Mouse (Mus musculus) hindbrain, embryonic 13.5 days (tissue): ENCODE data around the gene Prpsap2. TPM values are rescaled to one million over a fixed set of nuclear protein-coding genes. Genes with fewer than 3 reads are reported as not detected.
"Not testable (repeated sequence)": the region's sequence is repeated elsewhere in the genome, so short reads cannot be mapped to it uniquely, and the experiment has no call there.

ENCODE experiments used
- ATAC-seq: fragments of 200-750 bp; cut with Nextera tagmentation; 2 replicates; pipeline ENCODE4 v1.8.0; 2017; ENCODE audit warnings: moderate TSS enrichment; ENCODE audit not compliant: low FRiP score
- H3K27ac ChIP-seq: fragments of 300-500 bp; sonication (generic); 2 replicates; pipeline ENCODE4 v1.5.1; 2015; ENCODE audit warnings: inconsistent platforms, mild to moderate bottlenecking, moderate library complexity
- H3K27me3 ChIP-seq: fragments of 300-500 bp; sonication (generic); 2 replicates; pipeline ENCODE4 v1.6.1; 2015; ENCODE audit warnings: mild to moderate bottlenecking, inconsistent platforms
- H3K36me3 ChIP-seq: fragments of 300-500 bp; sonication (generic); 2 replicates; pipeline ENCODE4 v1.6.1; 2015; ENCODE audit warnings: mild to moderate bottlenecking, inconsistent platforms
- H3K4me1 ChIP-seq: fragments of 300-500 bp; sonication (generic); replicated peaks from 2 replicates; pipeline ENCODE4 v1.6.1; 2015; ENCODE audit warnings: inconsistent platforms
- H3K4me2 ChIP-seq: fragments of 300-500 bp; sonication (generic); 2 replicates; pipeline ENCODE4 v1.6.1; 2015; ENCODE audit warnings: inconsistent platforms, mild to moderate bottlenecking, moderate library complexity
- H3K4me3 ChIP-seq: fragments of 300-500 bp; sonication (generic); 2 replicates; pipeline ENCODE4 v1.5.1; 2015; ENCODE audit warnings: mild to moderate bottlenecking, inconsistent platforms
- H3K9ac ChIP-seq: fragments of 300-500 bp; sonication (generic); 2 replicates; pipeline ENCODE4 v1.6.1; 2015; ENCODE audit warnings: mild to moderate bottlenecking, inconsistent platforms
- H3K9me3 ChIP-seq: fragments of 300-500 bp; sonication (generic); 2 replicates; pipeline ENCODE4 v1.6.1; 2016; ENCODE audit warnings: inconsistent platforms
- WGBS: fragments of 180-500 bp; shearing (Covaris S2); methylation state at CpG from one replicate; pipeline ENCODE4 v1.1.7; 2015; 5-methylcytosine and 5-hydroxymethylcytosine counted together
- polyA plus RNA-seq: library from polyadenylated mRNA; unstranded; fragments of >200 nt; fragmentation: Nextera tagmentation; extraction: Ambion mirVana; gene quantifications from 2 replicates; pipeline ENCODE4 v1.2.1, GENCODE M21; 2015

The Prpsap2 gene
- 54.3 and 55.8 TPM in 2 replicates for polyA plus RNA-seq

- Histone ChIP-seq H3K4me1 (peaks cover 24% of the 10 kb centered on the region), H3K36me3 (0 out of 2 replicates have a peak, but pooled peaks cover 5% of the 10 kb centered on the region), H3K27me3 (no peaks in the 10 kb centered on the region), H3K27ac (peak within 1 kb of the TSS; percentile 91), H3K4me2 (peak within 1 kb of the TSS; percentile 70), H3K4me3 (peak within 1 kb of the TSS; percentile 58), H3K9me3 (no peaks in the 10 kb centered on the region), H3K9ac (peak within 1 kb of the TSS; percentile 79)
- peak; percentile 93 for ATAC-seq
- under 1% methylated on average over 51 of the region's 51 CpGs for WGBS
Measured at GRCm38 (mm10) chr11:61761584-61762407, at the start of gene Prpsap2. Gene Prpsap2, minus strand, starts transcription at chr11:61762088.

GRCm38 (mm10) chr11:61809793-61810192 is 47.9 kb upstream of the Prpsap2 start:
- Histone ChIP-seq H3K4me2 (no peak overlapping the region), H3K9me3 (no peaks in the 10 kb centered on the region), H3K27ac (no peak overlapping the region), H3K9ac (no peak overlapping the region), H3K36me3 (peaks cover 81% of the 10 kb centered on the region), H3K4me3 (no peak overlapping the region), H3K27me3 (no peaks in the 10 kb centered on the region), H3K4me1 (no peaks in the 10 kb centered on the region)
- WGBS, result 22% methylated on average over 4 of the region's 4 CpGs
- no peak for ATAC-seq

GRCm38 (mm10) chr11:61808551-61809117 is 46.7 kb upstream of the Prpsap2 start:
- no peak for ATAC-seq
- Histone ChIP-seq H3K36me3 (peaks cover 74% of the 10 kb centered on the region), H3K4me2 (no peak overlapping the region), H3K9ac (no peak overlapping the region), H3K4me3 (no peak overlapping the region), H3K4me1 (no peaks in the 10 kb centered on the region), H3K27ac (no peak overlapping the region), H3K9me3 (no peaks in the 10 kb centered on the region), H3K27me3 (no peaks in the 10 kb centered on the region)
- WGBS, result 89% methylated on average over 2 of the region's 2 CpGs

DNA sequence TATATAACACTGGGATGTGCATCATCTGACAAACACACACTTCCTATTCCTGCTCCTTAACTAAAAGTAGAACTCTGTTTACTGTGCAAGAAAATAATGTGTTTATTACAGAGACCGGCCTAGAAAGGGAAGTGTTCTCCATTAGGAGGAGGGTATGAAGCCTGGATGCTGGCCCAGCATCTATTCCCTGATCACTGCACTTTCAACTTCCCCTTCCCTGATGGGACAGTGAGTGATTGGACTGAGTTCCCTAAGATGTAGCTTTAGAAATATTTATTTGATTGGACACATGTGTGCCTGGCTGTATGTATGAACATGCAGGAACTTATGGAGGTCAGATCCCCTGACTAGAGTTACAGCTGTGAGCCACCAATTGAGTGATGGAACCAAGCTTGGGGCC is 31.6 kb upstream of the Prpsap2 start:
- H3K9me3 ChIP-seq, result no peaks in the 10 kb centered on the region
- H3K4me3 ChIP-seq, result no peak overlapping the region
- 89% methylated on average over 1 of the region's 1 CpGs for WGBS
- no peak overlapping the region for H3K4me2 ChIP-seq
- no peaks in the 10 kb centered on the region for H3K27me3 ChIP-seq
- no peak for ATAC-seq
- H3K27ac ChIP-seq, result no peak overlapping the region
- H3K9ac ChIP-seq, result no peak overlapping the region
- H3K36me3 ChIP-seq, result peaks cover 66% of the 10 kb centered on the region
- no peaks in the 10 kb centered on the region for H3K4me1 ChIP-seq

DNA sequence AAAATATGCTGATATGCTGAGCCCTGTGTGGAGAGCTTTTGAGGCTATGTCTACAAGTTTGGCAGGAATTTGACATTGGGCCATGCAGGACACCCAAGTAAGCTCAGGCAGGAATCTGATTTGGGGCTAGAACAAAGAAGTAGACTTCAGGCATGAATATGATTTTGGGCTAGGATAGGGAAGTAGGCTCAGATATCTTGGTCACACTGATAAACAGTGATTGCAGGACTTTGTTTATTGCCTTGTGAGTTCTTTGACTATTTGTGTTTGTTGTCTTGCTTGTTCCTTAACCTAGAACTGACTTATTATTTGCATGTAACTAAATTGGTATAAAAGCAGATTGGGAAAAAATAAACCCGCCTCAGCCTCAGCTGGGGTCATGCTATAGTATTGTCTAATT is 26.7 kb upstream of the Prpsap2 start:
- H3K27ac ChIP-seq, result no peak overlapping the region
- no peaks in the 10 kb centered on the region for H3K4me1 ChIP-seq
- WGBS, result 97% methylated on average over 1 of the region's 1 CpGs
- no peaks in the 10 kb centered on the region for H3K27me3 ChIP-seq
- no peak for ATAC-seq
- no peaks in the 10 kb centered on the region for H3K9me3 ChIP-seq
- peaks cover 81% of the 10 kb centered on the region for H3K36me3 ChIP-seq
- no peak overlapping the region for H3K9ac ChIP-seq
- H3K4me2 ChIP-seq, result no peak overlapping the region
- H3K4me3 ChIP-seq, result no peak overlapping the region

DNA sequence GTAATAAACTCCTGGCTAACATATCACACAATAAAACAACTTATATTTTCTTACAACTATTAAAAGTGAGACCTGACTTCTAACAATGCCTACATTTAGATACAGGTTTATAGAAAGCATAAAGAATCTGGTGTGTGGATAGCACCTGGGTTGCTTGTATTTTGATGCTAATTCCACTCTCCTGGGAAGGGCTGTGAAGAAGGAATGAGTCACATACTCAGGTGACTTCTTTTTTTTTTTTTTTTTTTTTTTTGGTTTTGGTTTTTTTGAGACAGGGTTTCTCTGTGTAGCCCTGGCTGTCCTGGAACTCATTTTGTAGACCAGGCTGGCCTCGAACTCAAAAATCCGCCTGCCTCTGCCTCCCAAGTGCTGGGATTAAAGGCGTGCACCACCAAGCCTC is 20.6 kb upstream of the Prpsap2 start:
- not testable (repeated sequence) for H3K9ac ChIP-seq, H3K27ac ChIP-seq, H3K4me3 ChIP-seq, H3K4me2 ChIP-seq, H3K4me1 ChIP-seq, H3K9me3 ChIP-seq, ATAC-seq, H3K27me3 ChIP-seq
- peaks cover 70% of the 10 kb centered on the region for H3K36me3 ChIP-seq
- 93% methylated on average over 3 of the region's 3 CpGs for WGBS

DNA sequence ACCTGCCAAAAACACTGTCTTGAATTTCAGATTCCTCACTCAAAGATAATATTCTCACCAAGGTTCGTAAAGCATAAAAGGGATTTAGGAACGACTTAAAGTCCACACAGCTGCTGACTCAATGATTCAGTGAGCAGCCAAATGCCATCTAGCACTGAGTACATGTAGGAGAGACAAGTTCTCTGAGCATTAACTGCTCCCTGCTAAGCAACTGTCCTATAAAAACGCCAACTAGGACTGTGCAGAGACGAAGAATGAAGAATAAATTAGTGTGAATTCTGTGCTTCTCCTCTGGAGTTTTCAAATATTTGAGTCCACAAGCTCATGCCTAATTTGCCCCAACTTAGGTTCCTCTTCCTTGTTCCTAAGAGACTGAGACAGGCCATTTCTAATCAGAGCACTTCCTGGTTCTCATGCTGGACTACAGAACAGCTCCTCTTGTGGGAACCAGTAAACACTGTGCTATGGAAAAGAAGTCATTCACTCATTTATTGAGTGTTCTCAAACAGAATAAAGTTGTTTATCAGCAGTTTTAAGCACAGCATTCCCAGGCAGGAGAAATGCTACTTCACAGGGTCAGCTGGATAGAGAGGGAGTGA is 12.8 kb upstream of the Prpsap2 start:
- peaks cover 69% of the 10 kb centered on the region for H3K36me3 ChIP-seq

DNA sequence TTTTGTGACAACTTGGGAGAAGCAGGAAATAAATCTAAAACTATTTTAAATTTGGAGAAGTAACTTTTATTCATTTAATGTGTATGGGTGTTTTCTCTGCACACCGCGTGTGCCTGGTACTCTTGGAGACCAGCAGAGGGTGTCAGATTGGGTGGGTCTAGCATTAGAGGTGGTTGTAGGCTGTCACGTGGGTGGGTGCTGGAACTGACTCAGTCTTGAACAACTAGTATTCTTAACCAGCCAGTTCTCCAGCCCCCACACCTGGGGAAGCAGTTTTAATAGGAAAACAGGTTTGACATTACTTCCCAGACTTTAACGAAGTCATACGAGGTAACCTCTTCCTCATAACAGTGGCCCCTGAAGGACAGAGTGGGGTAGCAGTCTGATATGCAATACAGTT is 1.4 kb downstream of the Prpsap2 start:
- H3K36me3 ChIP-seq, result peaks cover 15% of the 10 kb centered on the region
- peak overlapping the region; percentile 58 for H3K4me3 ChIP-seq
- H3K4me1 ChIP-seq, result peaks cover 24% of the 10 kb centered on the region
- 72% methylated on average over 5 of the region's 5 CpGs for WGBS
- no peaks in the 10 kb centered on the region for H3K27me3 ChIP-seq
- ATAC-seq, result no peak
- H3K27ac ChIP-seq, result no peak overlapping the region
- no peaks in the 10 kb centered on the region for H3K9me3 ChIP-seq
- H3K9ac ChIP-seq, result no peak overlapping the region
- peak overlapping the region; percentile 70 for H3K4me2 ChIP-seq

More for the DNA sequence above, 12.8 kb upstream of the Prpsap2 start:
- ATAC-seq, result no peak
- H3K4me2 ChIP-seq, result no peak overlapping the region
- H3K9ac ChIP-seq, result no peak overlapping the region
- no peak overlapping the region for H3K27ac ChIP-seq
- H3K4me3 ChIP-seq, result no peak overlapping the region
- no peaks in the 10 kb centered on the region for H3K27me3 ChIP-seq
- WGBS, result 92% methylated on average over 4 of the region's 4 CpGs
- H3K9me3 ChIP-seq, result no peaks in the 10 kb centered on the region
- no peaks in the 10 kb centered on the region for H3K4me1 ChIP-seq

DNA sequence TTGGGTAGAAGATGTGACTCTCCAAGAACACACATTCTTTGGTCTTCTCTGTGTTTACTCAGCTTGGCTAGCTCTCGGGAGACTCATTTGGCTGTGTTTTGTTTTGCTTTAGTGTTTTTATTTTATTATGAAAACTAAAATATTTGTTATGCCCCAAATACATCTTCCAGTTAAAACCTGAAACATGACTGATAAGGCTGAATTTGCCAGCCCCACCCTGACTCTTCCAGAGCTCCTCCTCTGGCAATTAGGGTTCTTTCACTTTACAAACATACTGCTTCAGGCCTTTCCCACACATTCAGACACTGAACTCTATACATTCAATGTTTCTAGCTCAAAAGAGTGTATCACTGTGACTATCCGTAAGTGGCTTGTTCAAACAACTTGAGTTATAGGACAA is 4.7 kb downstream of the Prpsap2 start:
- 85% methylated on average over 2 of the region's 2 CpGs for WGBS
- H3K9ac ChIP-seq, result no peak overlapping the region
- no peak overlapping the region for H3K4me2 ChIP-seq
- no peaks in the 10 kb centered on the region for H3K9me3 ChIP-seq
- peaks cover 43% of the 10 kb centered on the region for H3K36me3 ChIP-seq
- ATAC-seq, result no peak
- no peak overlapping the region for H3K27ac ChIP-seq
- H3K4me3 ChIP-seq, result no peak overlapping the region
- H3K4me1 ChIP-seq, result peaks cover 24% of the 10 kb centered on the region
- H3K27me3 ChIP-seq, result no peaks in the 10 kb centered on the region

DNA sequence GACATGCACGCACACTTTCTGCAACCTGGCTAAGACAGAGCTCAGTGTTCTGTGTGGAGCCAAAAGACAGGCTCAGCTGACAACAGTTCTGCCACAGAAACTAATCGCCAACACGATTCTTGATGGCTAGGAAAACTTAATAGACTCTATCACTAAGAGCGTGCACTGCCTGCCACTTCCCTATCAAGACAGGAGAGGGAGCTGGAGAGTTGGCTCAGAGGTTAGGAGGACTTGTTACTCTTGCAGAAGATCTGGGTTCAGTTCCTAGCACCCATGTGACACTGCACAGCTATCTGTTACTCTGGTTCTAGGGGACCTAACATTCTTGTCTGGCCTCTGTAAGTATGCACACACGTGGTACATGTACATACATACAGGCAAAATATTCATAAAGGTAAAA is 10.3 kb downstream of the Prpsap2 start:
- ATAC-seq, result no peak
- Histone ChIP-seq H3K4me2 (no peak overlapping the region), H3K36me3 (peaks cover 84% of the 10 kb centered on the region), H3K4me3 (no peak overlapping the region), H3K27me3 (no peaks in the 10 kb centered on the region), H3K9ac (no peak overlapping the region), H3K9me3 (no peaks in the 10 kb centered on the region), H3K27ac (no peak overlapping the region), H3K4me1 (no peaks in the 10 kb centered on the region; the same call in 1 of the 2 replicates)
- 83% methylated on average over 5 of the region's 5 CpGs for WGBS

- H3K27ac ChIP-seq, result no peak overlapping the region
- H3K9ac ChIP-seq, result no peak overlapping the region
- WGBS, result 73% methylated on average over 3 of the region's 3 CpGs
- H3K9me3 ChIP-seq, result no peaks in the 10 kb centered on the region
- H3K4me3 ChIP-seq, result no peak overlapping the region
- peaks cover 86% of the 10 kb centered on the region for H3K36me3 ChIP-seq
- no peak overlapping the region for H3K4me2 ChIP-seq
- H3K4me1 ChIP-seq, result no peaks in the 10 kb centered on the region; the same call in 1 of the 2 replicates
- no peak for ATAC-seq
- H3K27me3 ChIP-seq, result no peaks in the 10 kb centered on the region
Measured at GRCm38 (mm10) chr11:61747161-61747560, 14.7 kb downstream of the Prpsap2 start.

DNA sequence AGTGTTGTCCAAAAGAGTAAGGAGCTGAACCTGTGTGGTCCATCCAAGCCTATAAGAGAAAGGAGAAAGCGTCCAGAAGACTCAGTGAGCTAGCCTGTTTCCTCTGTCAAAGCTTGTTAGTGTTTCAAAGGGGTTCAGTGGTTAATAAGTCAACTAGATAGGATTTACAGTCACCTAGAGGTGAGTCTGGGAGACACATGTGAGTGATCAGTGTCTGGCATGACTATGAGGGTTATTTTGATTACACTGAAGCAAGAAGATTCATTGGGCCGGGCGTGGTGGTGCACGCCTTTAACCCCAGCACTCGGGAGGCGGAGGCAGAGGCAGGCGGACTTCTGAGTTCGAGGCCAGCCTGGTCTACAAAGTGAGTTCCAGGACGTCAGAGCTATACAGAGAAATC is 16.1 kb downstream of the Prpsap2 start:
- 96% methylated on average over 9 of the region's 9 CpGs for WGBS
- H3K27me3 ChIP-seq, result no peaks in the 10 kb centered on the region
- ATAC-seq, result no peak
- H3K4me1 ChIP-seq, result no peaks in the 10 kb centered on the region; the same call in 1 of the 2 replicates
- no peak overlapping the region for H3K4me2 ChIP-seq
- H3K27ac ChIP-seq, result no peak overlapping the region
- no peak overlapping the region for H3K4me3 ChIP-seq
- peaks cover 84% of the 10 kb centered on the region for H3K36me3 ChIP-seq
- H3K9me3 ChIP-seq, result no peaks in the 10 kb centered on the region
- no peak overlapping the region for H3K9ac ChIP-seq
